Mouse (Mus musculus) CD4-positive helper T cell, adult 2 months (primary cell): ENCODE results near the gene Zfp354b.

ENCODE experiments used
- DNase-seq: peaks from one replicate; pipeline ENCODE4 v3.0.0-alpha.2; 2012; ENCODE audit warnings: low read depth, missing footprints, low spot score

Zfp354b gene

GRCm38 (mm10) chr11:50886231-50886932 lies 45.1 kb downstream of the Zfp354b start:
- DNase-seq = no peak

DNA sequence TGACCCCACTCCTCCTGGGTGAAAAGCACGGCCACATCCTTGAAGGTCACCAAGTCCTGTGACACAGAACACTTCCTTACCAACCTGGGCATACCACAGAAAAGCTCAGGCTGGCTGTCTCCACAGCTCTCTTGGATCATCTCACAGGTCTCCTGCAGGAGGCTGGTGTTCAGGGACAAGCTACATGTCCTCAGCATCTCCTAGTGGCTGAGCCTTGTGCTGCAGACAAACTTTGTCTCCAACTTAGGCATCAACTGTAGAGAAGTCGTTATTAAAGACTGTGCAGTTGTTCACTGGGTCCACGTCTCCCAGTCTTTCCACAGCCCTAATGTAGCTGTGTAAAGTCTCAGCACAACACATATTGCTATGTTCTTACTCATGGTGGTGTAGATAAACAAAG lies 47.7 kb downstream of the Zfp354b start:
- peak; percentile 7 for DNase-seq

GRCm38 (mm10) chr11:50878641-50879040 lies 52.8 kb downstream of the Zfp354b start:
- DNase-seq = no peak
